Mouse (Mus musculus) myocyte (in vitro differentiated cells): ENCODE results near the gene Ank3.

ENCODE experiments used
- E2F4 ChIP-seq: IDR thresholded peaks from one replicate; pipeline ENCODE4 v1.6.1; 2011; ENCODE audit warnings: mild to moderate bottlenecking, control low read depth, moderate library complexity; ENCODE audit not compliant: insufficient read depth
- MAX ChIP-seq: IDR thresholded peaks from one replicate; pipeline ENCODE4 v1.6.1; 2011; ENCODE audit warnings: low read depth, mild to moderate bottlenecking, control low read depth
- MYOD1 ChIP-seq, 3 experiments: IDR thresholded peaks; one replicate each; pipeline ENCODE4 v1.6.1; 2011; ENCODE audit warnings: control low read depth in 2 of 3, low read depth in 2 of 3, mild to moderate bottlenecking in 2 of 3, moderate library complexity in 1 of 3; ENCODE audit not compliant: insufficient read length in 2 of 3, control insufficient read depth in 1 of 3
- POLR2A ChIP-seq: IDR thresholded peaks from one replicate; pipeline ENCODE4 v1.6.1; 2011; ENCODE audit warnings: low read depth, mild to moderate bottlenecking, control low read depth, moderate library complexity; ENCODE audit not compliant: insufficient read length
- POLR2AphosphoS2 ChIP-seq: IDR thresholded peaks from one replicate; pipeline ENCODE4 v1.6.1; 2011; ENCODE audit warnings: low read depth, control low read depth; ENCODE audit not compliant: insufficient read length
- REST ChIP-seq: IDR thresholded peaks from one replicate; pipeline ENCODE4 v1.6.1; 2011; ENCODE audit warnings: mild to moderate bottlenecking, control low read depth, moderate library complexity; ENCODE audit not compliant: insufficient read depth, insufficient read length
- SRF ChIP-seq: IDR thresholded peaks from one replicate; pipeline ENCODE4 v1.6.1; 2011; ENCODE audit warnings: low read depth; ENCODE audit not compliant: control insufficient read depth, insufficient read length
- TCF12 ChIP-seq: IDR thresholded peaks from one replicate; pipeline ENCODE4 v1.6.1; 2011; ENCODE audit warnings: mild to moderate bottlenecking, control low read depth; ENCODE audit not compliant: poor library complexity, insufficient read depth, severe bottlenecking

- TF ChIP-seq TCF12 (no peak), POLR2AphosphoS2 (no peak), POLR2A (no peak), E2F4 (no peak), REST (no peak), MYOD1 (IDR thresholded peaks at IDR 0.05; ENCODE audit: control insufficient read depth in 1 of 3, insufficient read length in 2 of 3, low read depth in 2 of 3) (no peak), MAX (no peak), SRF (no peak)
These were observed 566.0 kb downstream of the Ank3 start for GRCm38 (mm10) chr10:69964611-69965010.
